Mouse (Mus musculus) neural tube, embryonic 14.5 days (tissue): Measurements from ENCODE around the gene Mrgpra2a. TPM values are rescaled to one million over a fixed set of nuclear protein-coding genes. Genes with fewer than 3 reads are reported as not detected.

Experiments
- ATAC-seq: fragments of 200-750 bp; cut with Nextera tagmentation; 2 replicates; pipeline ENCODE4 v1.8.0; 2017; ENCODE audit warnings: low read depth, mild to moderate bottlenecking, moderate TSS enrichment, moderate library complexity
- H3K27ac ChIP-seq: fragments of 300-500 bp; sonication (generic); 2 replicates; pipeline ENCODE4 v1.5.1; 2014; ENCODE audit warnings: low read depth, mild to moderate bottlenecking, control low read depth, low read length, moderate library complexity, mixed read lengths
- H3K27me3 ChIP-seq: fragments of 300-500 bp; sonication (generic); 2 replicates; pipeline ENCODE4 v1.6.1; 2014; ENCODE audit warnings: low read length; ENCODE audit not compliant: control insufficient read depth, insufficient read depth
- H3K36me3 ChIP-seq: fragments of 300-500 bp; sonication (generic); 2 replicates; pipeline ENCODE4 v1.6.1; 2014; ENCODE audit warnings: low read length, mixed read lengths; ENCODE audit not compliant: control insufficient read depth, insufficient read depth
- H3K4me1 ChIP-seq: fragments of 300-500 bp; sonication (generic); 2 replicates; pipeline ENCODE4 v1.6.1; 2014; ENCODE audit warnings: low read length; ENCODE audit not compliant: control insufficient read depth, insufficient read depth
- H3K4me2 ChIP-seq: fragments of 300-500 bp; sonication (generic); 2 replicates; pipeline ENCODE4 v1.6.1; 2014; ENCODE audit warnings: mild to moderate bottlenecking, low read depth, low read length, control low read depth
- H3K4me3 ChIP-seq: fragments of 300-500 bp; sonication (generic); 2 replicates; pipeline ENCODE4 v1.5.1; 2014; ENCODE audit warnings: low read depth, low read length, control low read depth, mixed read lengths
- H3K9ac ChIP-seq: fragments of 300-500 bp; sonication (generic); replicated peaks from 2 replicates; pipeline ENCODE4 v1.6.1; 2014; ENCODE audit warnings: low read depth, mild to moderate bottlenecking, control low read depth, low read length, mixed read lengths
- H3K9me3 ChIP-seq: fragments of 300-500 bp; sonication (generic); 2 replicates; pipeline ENCODE4 v1.6.1; 2016; ENCODE audit warnings: low read length; ENCODE audit not compliant: control insufficient read depth
- WGBS: fragments of 180-500 bp; shearing (Covaris S2); extraction: QIAGEN DNeasy Blood & Tissue Kit; methylation state at CpG from one replicate; pipeline ENCODE4 v1.1.7; 2014; 5-methylcytosine and 5-hydroxymethylcytosine counted together
- polyA plus RNA-seq: library from polyadenylated mRNA; unstranded; fragments of >200 nt; fragmentation: Nextera tagmentation; extraction: Ambion mirVana; gene quantifications from 2 replicates; pipeline ENCODE4 v1.2.1, GENCODE M21; 2014

The Mrgpra2a gene
- polyA plus RNA-seq, 1 experiment from 2014 or later = not detected

DNA sequence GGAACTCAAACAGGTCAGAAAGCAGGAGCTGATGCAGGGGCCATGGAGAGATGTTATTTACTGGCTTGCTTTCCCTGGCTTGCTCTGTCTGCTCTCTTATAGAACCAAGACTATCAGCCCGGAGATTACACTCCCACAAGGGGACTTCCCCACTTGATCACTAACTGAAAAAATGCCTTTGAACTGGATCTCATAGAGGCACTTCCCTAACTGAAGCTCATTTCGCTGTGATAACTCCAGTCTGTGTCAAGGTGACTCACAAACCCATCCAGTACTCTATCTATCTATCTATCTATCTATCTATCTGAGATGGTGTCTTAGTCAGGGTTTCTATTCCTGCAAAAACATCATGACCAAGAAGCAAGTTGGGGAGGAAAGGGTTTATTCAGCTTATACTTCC is 41.3 kb downstream of the Mrgpra2a start:
- no peak for ATAC-seq
- 60% methylated on average over 2 of the region's 2 CpGs for WGBS

DNA sequence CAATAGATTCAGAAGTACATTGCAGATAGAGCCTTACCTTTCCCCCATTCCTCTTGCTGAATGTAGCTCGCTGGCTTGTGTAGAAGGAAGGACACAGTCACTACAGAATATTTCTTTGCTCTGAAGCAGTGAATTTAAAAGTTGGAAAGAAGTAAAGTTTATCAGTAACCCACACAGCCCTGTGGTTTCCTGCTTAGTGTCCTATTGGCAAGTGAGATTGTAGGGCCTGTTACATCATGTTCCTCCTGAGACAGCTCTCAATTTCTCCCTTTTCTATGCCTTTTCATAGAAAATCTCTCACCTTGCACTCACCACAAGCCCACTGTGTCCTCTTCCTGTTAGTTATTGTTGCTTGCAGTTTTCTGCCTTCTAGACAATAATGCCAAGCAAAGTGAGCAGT is 42.4 kb downstream of the Mrgpra2a start:
- Histone ChIP-seq H3K4me3 (no peak overlapping the region), H3K27ac (no peak overlapping the region), H3K27me3 (no peaks in the 10 kb centered on the region), H3K4me2 (no peak overlapping the region), H3K4me1 (no peaks in the 10 kb centered on the region), H3K9ac (no peak overlapping the region), H3K36me3 (no peaks in the 10 kb centered on the region), H3K9me3 (peaks cover 6% of the 10 kb centered on the region; the same call in 1 of the 2 replicates)
- WGBS = 46% methylated on average over 1 of the region's 1 CpGs
- no peak for ATAC-seq

More for the DNA sequence above, 41.3 kb downstream of the Mrgpra2a start:
- Histone ChIP-seq H3K36me3 (no peaks in the 10 kb centered on the region), H3K4me2 (no peak overlapping the region), H3K9ac (no peak overlapping the region), H3K27ac (no peak overlapping the region), H3K27me3 (no peaks in the 10 kb centered on the region), H3K9me3 (peaks cover 6% of the 10 kb centered on the region; the same call in 1 of the 2 replicates), H3K4me3 (no peak overlapping the region), H3K4me1 (no peaks in the 10 kb centered on the region)

DNA sequence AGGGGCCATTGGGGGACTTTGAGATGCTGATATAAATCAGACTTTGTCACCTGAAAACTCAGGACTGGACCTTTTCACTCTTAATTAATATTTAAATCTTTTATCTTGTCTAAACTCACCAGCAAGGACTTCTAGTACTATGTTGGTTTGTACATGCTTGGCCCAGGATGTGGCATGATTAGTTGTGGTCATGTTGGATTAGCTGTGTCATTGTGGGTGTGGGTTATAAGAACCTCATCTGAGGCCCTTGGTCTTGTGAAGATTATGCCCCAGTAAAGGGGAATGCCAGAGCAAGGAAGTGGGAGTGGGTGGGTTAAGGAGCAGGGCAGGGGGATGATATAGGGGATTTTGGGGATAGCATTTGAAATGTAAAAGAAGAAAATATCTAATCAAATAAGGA is 50.8 kb downstream of the Mrgpra2a start:
- ATAC-seq = no peak
- Histone ChIP-seq H3K27ac (no peak overlapping the region), H3K9ac (no peak overlapping the region), H3K4me3 (no peak overlapping the region), H3K4me1 (no peaks in the 10 kb centered on the region), H3K27me3 (no peaks in the 10 kb centered on the region), H3K4me2 (no peak overlapping the region), H3K9me3 (no peaks in the 10 kb centered on the region; the same call in 1 of the 2 replicates), H3K36me3 (no peaks in the 10 kb centered on the region)

Other genes starting within 250 kb of the Mrgpra2a start
- gene Mrgpra6, start 247.2 kb downstream of the Mrgpra2a start, polyA plus RNA-seq = not detected in 2 replicates
- gene Mrgpra9, start 199.3 kb downstream of the Mrgpra2a start, polyA plus RNA-seq = not detected in 2 replicates
- not detected in 2 replicates for gene Mrgpra1, start 97.9 kb downstream of the Mrgpra2a start, polyA plus RNA-seq
- gene Mrgpra2b, start 76.7 kb upstream of the Mrgpra2a start, polyA plus RNA-seq = not detected in 2 replicates
- gene Mrgpra3, start 149.2 kb upstream of the Mrgpra2a start, polyA plus RNA-seq = not detected in 2 replicates